Mouse (Mus musculus) liver, adult 2 months (tissue): ENCODE measurements at regions not wholly inside any gene's neighbourhood (a gene's known extent, or its start where the extent isn't known, plus 50 kb on each side); places are given as distances from the start of the nearest gene placed in this dataset.

Experiments
- DNase-seq: peaks from one replicate; pipeline ENCODE4 v3.0.0-alpha.2; 2011; ENCODE audit warnings: low read depth, low spot score; ENCODE audit errors: extremely low read depth
- H3K27ac ChIP-seq: fragments of 200-500 bp; replicated peaks from 2 replicates; pipeline ENCODE4 v1.5.1; 2012; ENCODE audit warnings: low read depth, mild to moderate bottlenecking, control low read depth, inconsistent platforms, low read length; ENCODE audit not compliant: insufficient read depth
- H3K27me3 ChIP-seq: fragments of 200-500 bp; 2 replicates; pipeline ENCODE4 v1.6.1; 2012; ENCODE audit warnings: mild to moderate bottlenecking, moderate library complexity, low read length, inconsistent platforms; ENCODE audit not compliant: control insufficient read depth, insufficient read depth
- H3K36me3 ChIP-seq: fragments of 200-500 bp; 2 replicates; pipeline ENCODE4 v1.6.1; 2012; ENCODE audit warnings: low read length, inconsistent platforms; ENCODE audit not compliant: control insufficient read depth, insufficient read depth
- H3K4me1 ChIP-seq: fragments of 200-500 bp; 2 replicates; pipeline ENCODE4 v1.6.1; 2011; ENCODE audit warnings: low read length; ENCODE audit not compliant: control insufficient read depth, insufficient read depth
- H3K4me3 ChIP-seq: fragments of 200-500 bp; 2 replicates; pipeline ENCODE4 v1.5.1; 2011; ENCODE audit warnings: low read depth, mild to moderate bottlenecking, control low read depth, low read length, moderate library complexity; ENCODE audit not compliant: insufficient read depth
- H3K79me2 ChIP-seq: fragments of 200-500 bp; 2 replicates; pipeline ENCODE4 v1.6.1; 2012; ENCODE audit warnings: inconsistent platforms, mild to moderate bottlenecking, low read length, moderate library complexity; ENCODE audit not compliant: control insufficient read depth, insufficient read depth
- H3K9ac ChIP-seq: fragments of 200-500 bp; 2 replicates; pipeline ENCODE4 v1.6.1; 2012; ENCODE audit warnings: low read depth, mild to moderate bottlenecking, control low read depth, inconsistent platforms, low read length
- CTCF ChIP-seq: fragments of 200-500 bp; IDR thresholded peaks from 2 replicates; pipeline ENCODE4 v1.5.1; 2011; ENCODE audit warnings: low read depth, low read length, control low read depth
- POLR2A ChIP-seq: fragments of 200-500 bp; IDR thresholded peaks from 2 replicates; pipeline ENCODE4 v1.6.1; 2011; ENCODE audit warnings: low read length, control low read depth; ENCODE audit not compliant: insufficient read depth; ENCODE audit errors: extremely low read depth
- WGBS: fragments of 180-500 bp; shearing (Covaris S2); methylation state at CpG from one replicate; pipeline ENCODE4 v1.1.7; 2018; 5-methylcytosine and 5-hydroxymethylcytosine counted together

GRCm38 (mm10) chr2:74075566-74075965, 164.4 kb upstream of the Atp5g3 start:
- TF ChIP-seq CTCF = no peak
- TF ChIP-seq POLR2A = no peak
- Histone ChIP-seq H3K79me2 (no peaks in the 10 kb centered on the region), H3K36me3 (no peaks in the 10 kb centered on the region), H3K4me1 (no peaks in the 10 kb centered on the region), H3K9ac (no peak overlapping the region), H3K4me3 (no peak overlapping the region), H3K27me3 (no peaks in the 10 kb centered on the region), H3K27ac (no peak overlapping the region)
- WGBS = 93% methylated on average over 1 of the region's 1 CpGs
- DNase-seq = no peak

- TF ChIP-seq CTCF = no peak
- no peak for TF ChIP-seq POLR2A
- Histone ChIP-seq H3K27me3 (no peaks in the 10 kb centered on the region), H3K4me1 (no peaks in the 10 kb centered on the region), H3K79me2 (no peaks in the 10 kb centered on the region), H3K27ac (no peak overlapping the region), H3K36me3 (no peaks in the 10 kb centered on the region), H3K4me3 (no peak overlapping the region), H3K9ac (no peak overlapping the region)
- DNase-seq = no peak
- 95% methylated on average over 1 of the region's 1 CpGs for WGBS
These were observed 162.3 kb upstream of the Atp5g3 start for GRCm38 (mm10) chr2:74073396-74073795.

- TF ChIP-seq CTCF (peak; percentile 50), POLR2A (no peak)
- Histone ChIP-seq H3K79me2 (no peaks in the 10 kb centered on the region), H3K4me3 (no peak overlapping the region), H3K36me3 (no peaks in the 10 kb centered on the region), H3K9ac (no peak overlapping the region), H3K27me3 (no peaks in the 10 kb centered on the region), H3K27ac (no peak overlapping the region), H3K4me1 (no peaks in the 10 kb centered on the region)
- WGBS = 4% methylated on average over 11 of the region's 11 CpGs
- peak; percentile 50 for DNase-seq
These were observed 155.5 kb upstream of the Atp5g3 start for GRCm38 (mm10) chr2:74066652-74067051.

- Histone ChIP-seq H3K27ac (no peak overlapping the region), H3K4me1 (no peaks in the 10 kb centered on the region), H3K4me3 (no peak overlapping the region), H3K9ac (no peak overlapping the region), H3K36me3 (no peaks in the 10 kb centered on the region), H3K27me3 (no peaks in the 10 kb centered on the region), H3K79me2 (no peaks in the 10 kb centered on the region)
- WGBS = 75% methylated on average over 9 of the region's 9 CpGs
- DNase-seq = no peak
- TF ChIP-seq POLR2A (no peak), CTCF (no peak)
These were observed 153.2 kb upstream of the Atp5g3 start for GRCm38 (mm10) chr2:74064369-74064768.

- Histone ChIP-seq H3K36me3 (no peaks in the 10 kb centered on the region), H3K9ac (no peak overlapping the region), H3K4me3 (no peak overlapping the region), H3K27me3 (no peaks in the 10 kb centered on the region), H3K27ac (no peak overlapping the region), H3K4me1 (no peaks in the 10 kb centered on the region), H3K79me2 (no peaks in the 10 kb centered on the region)
- TF ChIP-seq POLR2A (no peak), CTCF (no peak)
- 81% methylated on average over 15 of the region's 15 CpGs for WGBS
- DNase-seq = no peak
These were observed 152.7 kb upstream of the Atp5g3 start for GRCm38 (mm10) chr2:74063777-74064176.

GRCm38 (mm10) chr2:74063302-74063701, 152.2 kb upstream of the Atp5g3 start:
- H3K36me3 ChIP-seq = no peaks in the 10 kb centered on the region
- no peaks in the 10 kb centered on the region for H3K79me2 ChIP-seq
- no peak for DNase-seq
- no peaks in the 10 kb centered on the region for H3K4me1 ChIP-seq
- WGBS = 66% methylated on average over 4 of the region's 4 CpGs
- H3K27me3 ChIP-seq = no peaks in the 10 kb centered on the region
- TF ChIP-seq POLR2A (no peak), CTCF (no peak)
- H3K27ac ChIP-seq = no peak overlapping the region
- H3K9ac ChIP-seq = no peak overlapping the region
- H3K4me3 ChIP-seq = no peak overlapping the region
